Comparison of ENCODE assay signal across 14 mouse cellular contexts in the genomic region with DNA sequence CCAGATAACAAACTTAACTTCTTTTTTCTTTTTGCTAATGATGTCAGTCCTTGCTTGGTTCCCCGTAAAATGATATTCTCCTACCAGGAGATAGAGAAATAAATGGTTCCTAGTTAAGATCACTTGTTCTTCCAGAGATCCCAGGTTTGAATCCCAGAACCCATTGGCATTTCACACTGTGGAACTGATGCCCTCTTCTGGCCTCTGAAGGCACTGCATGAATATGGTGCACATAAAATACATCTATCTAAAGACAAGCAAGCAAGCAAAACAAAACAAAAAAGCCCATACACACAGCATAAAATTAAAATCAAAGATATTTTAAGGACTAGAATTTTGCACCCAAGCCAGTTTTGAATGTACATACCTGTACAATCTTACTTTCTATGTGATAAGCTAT.
DNase-seq lines count a peak whose midpoint lies in the region; ATAC-seq and TF ChIP-seq lines count a peak whose summit lies in the region.
"Had no signal": no experiment of that assay in that cellular context is flagged by ENCODE, and none has a peak within 500 bp of the region (broad histone marks: within the 10 kb centered on the region; RNA-seq: fewer than 3 reads in every experiment).

No protein-coding gene starts in this region.

- H3K27me3 ChIP-seq in hindbrain, postnatal 0 days (ENCODE audit: insufficient read depth, low read length), result no peaks in the 10 kb centered on the region
- no peaks in the 10 kb centered on the region for H3K27me3 ChIP-seq in hindbrain, embryonic 16.5 days (replicated peaks; ENCODE audit: control insufficient read depth, insufficient read depth, low read length)

- 94% methylated on average over 1 of the region's 1 CpGs for WGBS in hindbrain, postnatal 0 days
- 97% methylated on average over 1 of the region's 1 CpGs for WGBS in hindbrain, embryonic 16.5 days
- WGBS in lung, adult 2 months, result 89% methylated on average over 1 of the region's 1 CpGs

- H3K9me3 ChIP-seq in hindbrain, postnatal 0 days (ENCODE audit: low read length), result no peaks in the 10 kb centered on the region
- H3K9me3 ChIP-seq in hindbrain, embryonic 16.5 days (ENCODE audit: control insufficient read depth, low read length), result no peaks in the 10 kb centered on the region

- no peaks in the 10 kb centered on the region for H3K4me1 ChIP-seq in hindbrain, postnatal 0 days (ENCODE audit: insufficient read depth, low read length)
- no peaks in the 10 kb centered on the region for H3K4me1 ChIP-seq in hindbrain, embryonic 16.5 days (ENCODE audit: control insufficient read depth, insufficient read depth, low read depth, low read length)
- no peaks in the 10 kb centered on the region for H3K4me1 ChIP-seq in lung, adult 2 months (ENCODE audit: control insufficient read depth, insufficient read depth, low read length)

- no peak overlapping the region for H3K9ac ChIP-seq in hindbrain, postnatal 0 days (replicated peaks; ENCODE audit: low read length)
- H3K9ac ChIP-seq in hindbrain, embryonic 16.5 days (ENCODE audit: low read depth, low read length), result no peak overlapping the region

- H3K36me3 ChIP-seq in hindbrain, postnatal 0 days (ENCODE audit: insufficient read depth, low read length), result no peaks in the 10 kb centered on the region
- no peaks in the 10 kb centered on the region for H3K36me3 ChIP-seq in hindbrain, embryonic 16.5 days (ENCODE audit: control insufficient read depth, insufficient read depth, low read length)

- peak; percentile 47 for TF ChIP-seq CTCF in hindbrain, postnatal 0 days (IDR thresholded peaks at IDR 0.05; ENCODE audit: low read depth)
- TF ChIP-seq CTCF in lung, adult 2 months (IDR thresholded peaks at IDR 0.05; ENCODE audit: insufficient read depth, low read length), result 0 out of 2 replicates have a peak, but pooled peaks have one; percentile 4

- H3K27ac ChIP-seq in hindbrain, postnatal 0 days, result no peak overlapping the region
- no peak overlapping the region for H3K27ac ChIP-seq in hindbrain, embryonic 16.5 days (ENCODE audit: low read depth, low read length)

- no peak overlapping the region for H3K4me3 ChIP-seq in hindbrain, postnatal 0 days (ENCODE audit: low read length)
- H3K4me3 ChIP-seq in hindbrain, embryonic 16.5 days (ENCODE audit: low read length), result no peak overlapping the region
- no peak overlapping the region for H3K4me3 ChIP-seq in lung, adult 2 months (replicated peaks; ENCODE audit: extremely low read depth, low read depth, low read length)
- H3K4me3 ChIP-seq: erythroblast, embryonic 14.5 days had no signal

- peak; percentile 7 for DNase-seq in adrenal gland, postnatal 14 days
- no peak for DNase-seq in adrenal gland, postnatal 10 days
- DNase-seq in hindbrain, postnatal 0 days (ENCODE audit: low spot score), result no peak
- DNase-seq in lung, adult 2 months, result no peak
- DNase-seq in lung, postnatal 4 days, result no peak
- peak; percentile 62 for DNase-seq in ZHBTc4 (ENCODE audit: low read depth, low spot score)
- no peak for DNase-seq in spleen, postnatal 36 days (ENCODE audit: low spot score in 2 of 2)
- DNase-seq: adrenal gland, adult 2 months; cerebellum, postnatal 36 days; heart, adult 11 months; heart, postnatal 36 days; lung, postnatal 36 days had no signal

- no peak overlapping the region for H3K4me2 ChIP-seq in hindbrain, postnatal 0 days (ENCODE audit: low read depth, low read length)
- no peak overlapping the region for H3K4me2 ChIP-seq in hindbrain, embryonic 16.5 days (ENCODE audit: low read length)

- TF ChIP-seq POLR2A in lung, adult 2 months (IDR thresholded peaks at IDR 0.05; ENCODE audit: borderline replicate concordance, extremely low read depth, low read depth, low read length), result no peak

- no peak for ATAC-seq in hindbrain, postnatal 0 days
- ATAC-seq in hindbrain, embryonic 16.5 days, result no peak

Comparison
In these comparisons a context has a peak if more than half of its experiments do, and no peak if none do; other contexts are left out.
1. DNase-seq: peak in adrenal gland, postnatal 14 days (single experiment) and ZHBTc4 (single experiment); none in adrenal gland, postnatal 10 days (single experiment), hindbrain, postnatal 0 days (single experiment), lung, adult 2 months (single experiment), lung, postnatal 4 days (0 of 2) and spleen, postnatal 36 days (0 of 2).